Mouse (Mus musculus) cerebellum, postnatal 14 days (tissue): Measurements from ENCODE around the gene Tysnd1.

ENCODE experiments used
- DNase-seq, 2 experiments: peaks; one replicate each; pipeline ENCODE4 v3.0.0; 2021; ENCODE audit warnings: mixed read lengths in 2 of 2

The Tysnd1 gene

DNA sequence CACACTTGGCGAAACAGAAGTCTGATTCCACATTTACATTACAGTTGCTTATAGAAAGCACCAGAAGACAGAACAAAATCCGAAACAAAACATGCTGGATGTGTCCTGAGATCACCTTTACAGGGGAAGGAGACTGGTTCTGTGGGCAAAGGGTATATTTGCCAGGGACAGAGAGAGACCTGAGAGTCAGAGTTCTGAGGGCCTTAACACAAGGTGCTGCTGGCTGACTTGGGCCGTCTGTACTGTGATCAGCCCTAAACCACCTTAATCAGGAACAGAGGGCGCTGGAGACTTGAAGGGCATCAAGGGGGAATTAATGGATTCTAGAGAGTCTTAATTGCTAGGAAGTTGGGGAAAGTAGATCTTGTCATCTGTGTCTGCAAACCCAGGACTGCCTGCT is 1.8 kb upstream of the Tysnd1 start:
- DNase-seq = no peak

DNA sequence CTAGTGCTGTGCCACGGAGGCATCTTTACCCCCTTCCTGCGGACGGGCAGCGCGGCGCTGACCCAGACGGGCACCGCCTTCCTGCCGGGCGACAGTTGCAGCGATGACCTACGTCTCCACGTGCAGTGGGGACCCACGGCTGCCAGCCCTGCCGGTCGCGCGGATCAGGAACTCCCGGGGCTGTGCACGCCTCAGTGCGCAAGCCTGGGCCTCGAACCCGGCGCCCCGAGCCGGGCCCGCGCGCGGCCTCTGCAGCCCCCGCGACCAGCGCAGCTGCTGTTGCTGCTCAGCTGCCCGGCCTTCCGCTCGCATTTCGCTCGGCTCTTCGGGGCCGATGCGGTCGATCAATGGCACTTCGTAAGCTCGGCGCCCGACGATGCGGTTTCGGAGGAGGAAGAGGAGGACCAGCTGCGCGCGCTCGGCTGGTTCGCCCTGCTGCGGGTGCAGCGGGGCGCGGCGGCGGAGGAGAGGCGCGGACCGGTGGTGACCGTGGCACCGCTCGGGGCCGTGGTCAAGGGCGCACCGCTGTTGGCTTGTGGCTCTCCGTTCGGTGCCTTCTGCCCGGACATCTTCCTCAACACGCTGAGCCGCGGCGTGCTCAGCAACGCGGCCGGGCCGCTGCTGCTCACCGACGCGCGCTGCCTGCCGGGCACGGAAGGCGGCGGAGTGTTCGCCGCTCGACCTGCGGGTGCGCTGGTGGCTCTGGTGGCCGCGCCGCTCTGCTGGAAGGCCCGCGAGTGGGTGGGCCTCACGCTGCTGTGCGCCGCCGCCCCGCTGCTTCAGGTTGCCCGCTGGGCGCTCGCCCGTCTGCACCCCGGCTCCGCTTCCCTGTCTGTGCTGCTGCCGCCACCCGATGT is 617 bp downstream of the Tysnd1 start:
- DNase-seq = peak in 1 of 2 experiments; percentile 22

DNA sequence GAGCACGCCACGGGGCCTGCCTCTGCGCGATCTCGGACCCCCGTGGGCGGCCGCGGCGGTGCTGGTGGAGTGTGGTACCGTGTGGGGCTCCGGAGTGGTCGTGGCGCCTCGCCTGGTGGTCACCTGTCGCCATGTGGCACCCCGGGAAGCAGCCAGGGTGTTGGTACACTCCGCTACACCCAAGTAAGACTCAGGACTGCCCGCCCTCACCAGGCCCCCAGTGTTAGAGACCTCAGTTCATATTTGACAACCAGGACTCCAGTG is 1.2 kb downstream of the Tysnd1 start:
- DNase-seq = peak in 1 of 2 experiments; percentile 43

DNA sequence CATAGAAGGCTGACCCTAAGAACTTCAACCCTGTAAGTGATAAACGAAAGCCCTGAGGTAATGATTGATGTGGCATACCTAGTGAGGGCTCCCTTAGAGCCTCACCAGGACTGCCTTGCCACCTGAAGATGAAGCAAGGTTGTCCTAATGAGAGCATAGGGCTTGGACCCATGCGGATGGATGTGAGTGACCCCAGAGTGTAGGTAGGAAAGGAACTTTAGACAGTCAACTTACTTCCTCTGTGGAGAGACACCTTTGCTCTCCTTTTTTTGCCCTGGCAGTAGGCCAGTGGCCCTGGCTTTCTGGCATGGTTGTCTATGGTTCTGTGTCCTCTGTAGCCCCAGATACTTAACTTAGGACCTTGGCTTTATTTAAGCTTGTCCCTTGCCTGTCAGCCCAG is 1.7 kb downstream of the Tysnd1 start:
- DNase-seq = peak; percentile 27 to 37

DNA sequence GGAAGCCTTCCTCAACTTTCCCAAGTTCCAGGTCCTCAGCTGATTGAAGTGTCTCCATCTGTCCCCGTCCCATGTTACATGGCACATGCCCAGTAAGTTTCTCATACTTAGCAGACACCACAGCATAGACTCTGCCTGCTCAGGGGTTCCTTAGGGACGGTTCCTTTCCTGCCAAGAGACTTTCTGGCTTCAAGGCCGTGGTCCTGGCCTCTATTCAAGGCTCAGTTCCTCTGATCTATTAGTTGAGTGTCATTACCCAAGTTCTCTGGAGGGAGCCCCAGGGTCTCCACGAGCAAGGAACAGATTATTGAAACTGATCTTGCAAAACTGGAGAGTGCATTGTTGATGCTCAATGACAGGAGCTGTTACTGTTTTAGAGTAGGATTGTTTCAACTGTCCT is 9.3 kb downstream of the Tysnd1 start:
- DNase-seq = no peak

DNA sequence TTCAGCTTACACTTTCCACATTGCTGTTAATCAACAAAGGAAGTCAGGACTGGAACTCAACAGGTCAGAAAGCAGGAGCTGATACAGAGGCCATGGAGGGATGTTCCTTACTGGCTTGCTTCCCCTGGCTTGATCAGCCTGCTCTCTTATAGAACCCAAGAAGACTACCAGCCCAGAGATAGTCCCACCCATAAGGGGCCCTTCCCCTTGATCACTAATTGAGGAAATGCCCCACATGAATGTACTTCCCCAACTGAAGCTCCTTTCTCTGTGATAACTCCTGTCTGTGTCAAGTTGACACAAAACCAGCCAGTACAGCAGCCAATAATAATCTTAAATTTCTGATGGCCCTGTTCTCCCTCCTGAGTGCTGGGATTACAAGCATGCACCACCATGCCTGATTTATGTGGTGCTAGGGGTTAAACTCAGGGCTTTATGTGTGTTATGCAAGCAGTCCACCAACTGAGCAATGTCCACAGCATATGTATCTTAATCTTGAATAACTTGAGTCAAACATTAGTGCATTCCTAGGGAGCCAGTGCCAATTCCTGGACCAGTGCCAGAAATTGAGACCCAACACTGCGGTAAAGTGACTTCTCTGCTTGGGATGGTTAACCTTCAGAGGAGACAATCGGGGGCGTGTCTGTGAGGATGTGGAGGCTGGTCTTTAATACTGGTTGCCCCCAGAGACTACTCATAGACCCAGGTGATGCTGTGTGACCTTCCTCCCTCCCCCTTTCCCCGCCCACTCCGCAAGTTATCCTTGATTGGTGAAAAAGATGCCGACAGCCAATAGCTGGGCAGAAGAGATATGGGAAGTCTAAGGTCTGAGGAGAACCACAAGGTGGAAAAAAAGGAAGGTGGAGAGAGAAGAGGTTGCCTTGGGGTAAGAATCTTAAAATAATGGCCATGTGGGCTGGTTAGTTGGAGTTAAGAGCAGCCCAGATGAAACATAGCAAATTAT is 11.4 kb downstream of the Tysnd1 start:
- no peak for DNase-seq

DNA sequence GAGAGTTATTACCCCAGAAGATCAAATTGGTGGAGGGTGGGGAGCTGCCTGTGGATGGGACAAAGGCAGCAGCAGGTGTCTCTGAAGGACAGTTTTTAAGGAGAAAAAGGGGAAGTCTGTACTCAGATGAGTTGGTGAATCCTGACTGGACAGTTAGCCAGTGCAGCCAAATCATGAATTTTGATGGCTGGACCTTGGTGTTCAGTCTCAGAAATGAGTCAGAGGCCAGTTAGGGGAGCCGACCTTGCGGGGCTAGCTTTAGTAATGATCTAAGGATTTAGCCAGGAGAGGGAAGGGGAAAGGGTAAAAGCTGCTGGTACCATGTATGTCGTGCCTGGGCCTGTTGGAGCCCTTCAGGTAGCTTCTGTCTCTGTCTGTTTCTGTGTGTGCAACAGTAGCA is 18.3 kb downstream of the Tysnd1 start:
- no peak for DNase-seq

DNA sequence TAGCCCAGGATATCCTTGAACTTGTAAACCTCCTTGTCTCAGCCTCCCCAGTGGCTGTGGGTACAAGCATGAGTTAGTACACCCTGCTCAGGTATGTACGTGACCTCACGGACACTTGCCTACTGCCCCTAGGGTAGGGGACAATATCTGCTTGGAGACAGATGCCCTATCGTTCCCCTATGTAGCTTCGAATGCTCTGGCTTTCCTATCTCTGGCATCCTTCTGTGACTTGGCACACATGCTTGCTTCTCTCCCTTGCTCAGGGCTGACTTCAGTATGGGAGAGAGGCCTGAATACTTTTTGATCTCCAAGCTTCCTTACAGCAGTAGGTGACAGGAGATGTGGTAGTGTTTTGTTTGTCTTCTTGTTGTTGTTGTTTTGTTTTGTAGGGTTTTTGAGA is 18.8 kb downstream of the Tysnd1 start:
- no peak for DNase-seq

DNA sequence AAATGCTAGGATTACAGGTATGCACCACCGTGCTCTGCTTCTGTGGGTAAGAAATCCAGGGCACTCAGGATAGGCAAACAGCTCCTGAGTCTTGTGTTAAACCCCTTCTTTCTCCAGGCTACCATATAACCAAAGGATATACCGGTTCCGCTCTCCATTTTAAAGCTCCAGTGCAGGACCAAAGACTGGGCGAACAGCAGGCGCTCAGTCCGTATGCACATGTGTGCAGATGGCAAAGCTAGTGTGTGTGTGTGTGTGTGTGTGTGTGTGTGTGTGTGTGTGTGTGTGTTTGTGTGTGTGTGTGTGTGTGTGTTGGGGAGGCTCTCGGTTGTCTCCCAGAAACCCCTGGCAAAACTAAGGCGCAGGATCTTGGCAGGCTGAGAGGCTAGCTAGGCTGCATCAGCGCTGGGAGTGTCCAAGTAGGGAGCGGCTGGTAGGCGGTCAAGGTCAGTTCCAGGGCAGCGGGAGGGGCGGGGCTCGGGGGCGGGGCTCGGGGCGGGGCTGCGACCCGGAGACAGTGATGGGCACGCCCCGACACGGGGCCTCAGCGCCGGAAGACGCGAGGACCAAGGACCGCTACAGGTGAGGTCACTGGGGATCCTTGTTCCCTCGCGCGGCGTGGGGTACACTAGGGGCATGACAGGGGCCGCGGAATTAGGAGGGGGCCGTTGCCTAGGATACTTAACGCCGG is 19.6 kb downstream of the Tysnd1 start, which contains the start of gene Aifm2:
TSS of gene Aifm2 (plus strand) at position 493 of the 691 bp plus-strand sequence.
- peak; percentile 34 to 44 for DNase-seq

DNA sequence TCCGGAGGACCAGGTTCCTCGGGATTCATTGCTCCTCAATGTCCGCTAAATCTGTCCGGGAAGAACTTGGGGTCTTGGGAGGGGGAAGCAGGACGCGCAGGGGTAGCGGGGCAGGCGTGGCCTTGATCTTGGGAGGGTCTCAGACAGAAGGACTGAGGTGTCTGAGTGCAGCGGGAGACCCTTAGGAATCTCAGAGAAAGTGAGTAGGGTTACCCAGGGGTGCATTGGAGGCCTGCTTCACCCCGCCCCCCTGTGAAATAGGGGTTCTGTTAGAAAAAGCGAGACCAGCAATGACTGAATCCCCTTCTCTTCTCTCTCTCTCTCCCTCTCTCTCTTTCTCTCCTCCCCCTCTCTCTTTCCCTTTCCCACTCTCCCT is 20.1 kb downstream of the Tysnd1 start:
- no peak for DNase-seq

DNA sequence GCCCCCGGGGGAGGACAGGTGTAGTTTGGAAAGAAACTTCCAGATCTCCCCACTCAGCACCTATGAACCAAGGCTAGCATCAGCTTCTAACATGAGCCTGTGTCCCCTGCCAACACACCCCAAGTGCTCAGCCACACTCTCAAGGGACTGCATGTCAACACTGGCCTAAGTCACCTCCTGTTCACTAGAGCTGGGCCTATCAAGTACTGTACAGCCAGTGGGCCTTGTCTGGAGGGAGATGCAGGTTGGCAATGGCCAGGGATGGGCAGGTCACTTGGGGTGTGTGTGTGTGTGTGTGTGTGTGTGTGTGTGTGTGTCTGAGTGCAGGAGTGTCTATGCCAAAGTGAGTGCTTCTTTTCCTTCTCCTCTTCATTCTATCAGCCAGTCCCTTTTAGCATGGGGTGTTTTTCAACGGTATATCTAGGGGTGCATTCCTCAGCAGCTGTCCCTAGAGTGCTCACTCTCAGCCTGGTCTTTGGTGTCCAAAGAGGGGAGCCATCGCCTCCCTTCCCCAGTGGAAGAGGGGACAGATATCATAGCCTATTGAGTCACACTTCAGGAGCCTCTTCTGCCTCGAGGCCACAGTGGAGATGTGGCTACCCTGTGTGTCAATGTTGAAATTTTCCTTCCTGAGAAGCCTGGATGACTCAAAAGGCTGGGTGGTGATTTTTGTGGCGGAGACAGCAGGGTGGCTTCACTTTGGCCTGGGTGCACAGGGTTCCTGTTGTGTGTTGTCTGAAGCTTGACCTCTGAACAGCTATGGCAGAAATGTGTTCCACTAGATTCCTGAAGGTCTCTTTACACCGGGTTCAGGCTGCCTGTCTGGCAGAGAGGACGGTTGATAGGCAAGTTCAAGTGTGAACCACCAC is 20.9 kb downstream of the Tysnd1 start:
- no peak for DNase-seq

DNA sequence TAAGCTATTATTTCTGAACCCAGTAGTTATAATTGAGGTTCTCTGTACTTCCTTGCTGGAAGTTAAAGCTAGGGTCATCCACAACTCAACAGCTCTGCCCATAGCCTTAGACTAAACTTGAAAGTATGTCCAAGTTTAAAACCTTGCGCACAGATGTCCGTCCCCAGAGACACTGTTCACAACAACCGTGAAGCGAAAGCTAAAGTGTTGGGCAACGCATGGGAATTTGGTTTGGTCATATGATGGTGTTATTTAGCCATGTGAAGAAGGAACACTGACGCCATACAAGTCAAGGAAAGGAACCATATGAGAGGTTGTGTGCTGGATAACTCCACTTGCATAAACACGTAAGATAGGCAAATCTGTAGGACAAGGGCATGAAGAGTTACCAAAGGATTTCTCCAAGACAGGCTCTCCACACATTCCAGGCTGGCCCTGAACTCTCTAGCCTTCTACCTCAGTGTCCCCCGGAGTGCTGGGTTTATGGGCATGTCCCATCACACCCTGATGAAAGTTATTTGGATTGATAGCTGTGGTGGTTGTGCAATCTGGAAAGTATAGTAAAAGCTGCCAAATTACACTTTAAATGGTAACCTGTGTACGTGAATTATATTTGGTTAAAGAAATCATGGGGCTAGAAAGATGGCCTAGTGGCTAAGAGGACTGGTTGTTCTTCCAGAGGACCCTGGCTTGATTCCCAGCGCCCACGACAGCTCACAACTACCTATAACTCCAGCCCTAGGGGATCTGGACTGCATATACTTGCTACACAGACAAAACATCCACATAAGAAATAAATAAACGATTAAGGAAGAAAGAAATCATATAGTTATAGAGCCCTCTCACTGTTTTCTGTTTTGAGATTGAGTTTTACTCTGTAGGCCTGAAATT is 22.3 kb downstream of the Tysnd1 start:
- no peak for DNase-seq

DNA sequence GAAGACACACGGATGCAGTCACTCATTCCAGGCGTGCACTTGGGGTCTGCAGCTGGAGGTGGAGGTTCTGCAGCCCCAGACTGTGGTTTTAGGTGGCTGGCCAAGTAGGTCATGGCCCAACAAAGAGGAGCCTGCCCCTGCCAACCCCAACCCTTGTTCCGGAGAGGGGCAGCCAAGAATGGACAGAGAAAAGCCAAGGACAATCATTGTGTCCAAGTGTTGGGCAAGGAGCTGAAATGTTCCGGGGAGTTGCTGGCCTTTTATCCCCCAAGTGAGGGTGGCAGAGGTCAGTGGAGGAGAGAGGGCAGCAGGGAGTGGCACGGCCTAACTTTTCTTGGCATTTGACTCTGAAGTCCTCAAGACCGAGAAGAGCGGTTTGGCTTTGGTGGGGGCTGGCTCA is 25.0 kb downstream of the Tysnd1 start:
- DNase-seq = no peak

DNA sequence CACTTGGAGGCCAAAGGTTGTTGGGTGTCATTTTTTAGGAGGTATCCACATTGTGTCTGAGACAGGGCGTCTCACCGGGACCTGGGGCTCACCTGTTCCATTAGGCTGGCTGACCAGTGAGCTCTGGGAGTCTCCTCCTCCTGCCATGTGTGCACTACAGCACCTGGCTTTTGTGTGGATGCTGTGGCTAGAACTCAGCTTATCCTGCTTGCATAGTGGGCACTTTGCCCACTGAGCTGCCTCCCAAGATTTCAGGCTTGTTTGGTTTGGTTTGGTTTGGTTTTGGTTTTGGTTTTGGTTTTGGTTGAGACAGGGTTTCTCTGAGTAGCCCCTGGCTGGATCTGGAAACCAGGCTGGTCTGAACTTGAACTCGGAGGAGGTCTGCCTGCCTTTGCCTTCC is 26.9 kb downstream of the Tysnd1 start:
- DNase-seq = no peak

DNA sequence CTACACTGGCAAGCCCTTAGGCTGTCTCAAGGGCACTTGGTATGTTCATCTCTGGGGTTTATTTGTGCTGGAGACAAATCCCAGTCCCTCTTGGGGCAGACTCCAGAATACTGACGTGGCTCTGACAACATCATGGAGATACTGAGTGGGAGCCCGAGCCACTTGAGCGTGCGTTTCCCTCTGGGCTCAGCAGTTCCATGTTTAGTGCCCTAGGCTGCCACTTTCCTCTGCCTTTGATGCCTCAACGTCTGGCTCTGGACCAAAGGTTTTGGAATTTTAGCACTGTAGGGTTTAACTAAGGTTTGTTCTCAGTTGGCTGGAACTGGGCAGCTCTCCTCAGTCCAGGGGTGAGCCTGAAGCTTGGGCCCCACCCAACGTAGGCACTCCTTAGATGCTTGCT is 28.0 kb downstream of the Tysnd1 start:
- no peak for DNase-seq

DNA sequence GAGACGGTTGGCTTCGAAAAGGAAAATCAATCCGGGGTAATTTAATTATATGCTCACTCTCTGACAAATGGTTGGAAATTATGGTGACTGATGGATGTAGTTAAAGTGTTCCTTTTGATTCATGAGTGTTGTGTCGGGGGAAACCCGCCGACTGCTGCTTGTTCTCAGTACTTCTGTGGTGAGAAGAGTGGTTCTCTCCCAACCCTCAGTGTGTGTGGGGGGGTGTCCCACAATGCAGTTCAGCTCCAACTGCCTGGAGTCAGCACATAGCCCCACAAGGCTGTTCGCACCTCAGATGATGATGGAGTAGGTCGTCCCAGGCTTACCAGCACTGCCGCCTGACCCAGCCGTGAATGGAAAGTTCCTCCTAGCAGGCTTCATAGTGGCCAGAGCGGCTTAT is 33.9 kb downstream of the Tysnd1 start:
- DNase-seq = no peak

DNA sequence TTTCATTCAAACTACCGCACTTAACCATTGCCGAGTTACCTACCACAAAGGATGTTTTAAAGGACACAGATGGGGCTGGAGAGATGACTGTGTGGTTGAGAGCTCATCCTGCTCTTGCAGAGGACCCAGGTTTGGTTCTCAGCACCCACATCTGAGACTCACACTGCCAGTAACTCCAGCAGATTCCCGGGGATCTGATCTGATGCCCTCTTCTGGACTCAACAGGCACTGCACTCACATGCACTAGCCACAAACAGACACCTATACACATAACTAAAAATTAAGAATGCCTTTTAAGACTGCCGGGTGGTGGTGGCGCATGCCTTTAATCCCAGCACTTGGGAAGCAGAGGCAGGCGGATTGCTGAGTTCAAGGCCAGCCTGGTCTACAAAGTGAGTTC is 34.9 kb downstream of the Tysnd1 start:
- no peak for DNase-seq

DNA sequence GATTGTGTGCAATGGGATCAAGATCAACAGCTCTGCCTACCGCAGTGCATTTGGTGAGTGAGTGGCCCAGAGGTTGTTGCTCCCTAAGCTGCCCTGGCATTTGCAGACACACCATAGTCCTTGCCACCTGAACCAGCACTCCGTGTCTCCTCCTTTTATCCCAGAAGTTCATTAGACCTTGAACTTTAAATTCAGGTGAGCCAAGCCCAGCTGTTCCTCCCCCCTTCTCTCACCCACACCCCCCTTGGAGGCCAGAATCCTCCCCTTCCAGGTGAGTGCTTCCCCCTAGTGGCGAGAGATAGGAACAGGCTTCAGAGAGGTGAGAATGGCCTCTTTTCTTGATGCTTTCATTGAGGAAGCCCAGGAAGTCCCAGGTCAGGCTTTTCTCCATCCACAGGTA is 39.1 kb downstream of the Tysnd1 start:
- peak; percentile 19 to 44 for DNase-seq

DNA sequence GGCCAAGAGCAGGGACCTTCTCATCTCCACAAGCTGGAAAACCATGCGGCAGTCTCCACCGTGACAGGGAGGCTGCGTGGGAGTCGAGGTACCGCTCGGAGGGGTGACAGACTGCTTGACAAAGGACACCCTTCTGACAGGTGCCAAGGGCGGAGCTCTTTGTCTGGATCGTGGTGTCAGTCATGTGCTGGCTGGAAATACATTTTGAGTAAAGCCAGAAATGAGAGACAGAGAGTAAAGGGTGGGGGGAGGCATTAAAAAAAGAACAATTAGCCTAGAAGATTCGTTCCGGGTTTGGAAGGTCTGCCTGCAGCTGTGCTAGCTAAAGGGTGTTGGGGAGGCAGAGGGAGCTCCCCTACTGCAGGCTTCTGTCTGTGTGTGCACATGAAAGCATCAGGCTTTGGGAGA is 41.4 kb downstream of the Tysnd1 start:
- no peak for DNase-seq

DNA sequence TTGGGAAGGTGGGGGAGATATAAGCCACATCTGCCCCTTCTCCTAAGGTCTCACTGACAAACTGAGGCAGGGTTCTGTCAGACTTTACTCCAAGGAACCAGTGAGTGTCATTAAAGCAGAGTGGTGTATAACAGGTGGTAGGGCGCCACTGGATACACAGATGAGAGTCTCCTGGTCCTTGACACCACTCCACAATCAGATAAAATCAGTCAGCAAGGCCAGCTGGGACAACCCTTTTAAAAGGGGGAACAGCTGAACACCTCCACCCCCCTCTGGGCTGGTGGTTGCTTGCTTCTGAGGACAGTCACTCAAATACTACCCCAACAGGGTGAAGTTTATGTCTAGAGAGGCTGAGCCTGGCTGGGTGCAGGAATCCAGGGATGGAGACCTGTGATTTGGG is 42.2 kb downstream of the Tysnd1 start:
- DNase-seq = no peak

DNA sequence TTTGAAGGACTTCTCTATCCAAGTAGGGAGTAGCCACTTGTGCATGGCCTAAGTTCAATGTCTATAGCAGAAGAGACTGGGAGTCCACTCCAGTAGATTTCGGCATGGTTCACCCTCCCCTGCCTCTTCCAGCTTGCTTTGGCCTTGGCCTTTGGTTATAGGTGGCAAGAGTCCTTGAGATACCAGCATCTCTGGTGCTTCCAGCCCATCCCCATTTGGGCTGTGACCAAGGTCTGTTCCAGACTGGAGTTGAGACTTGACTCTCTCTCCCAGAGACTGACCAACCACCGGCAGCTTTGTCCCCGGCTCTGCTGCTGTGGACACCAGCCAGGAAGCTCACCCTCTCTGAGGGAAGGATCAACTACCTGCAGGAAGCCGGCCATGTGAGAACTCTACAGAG is 42.8 kb downstream of the Tysnd1 start:
- DNase-seq = no peak
